Mouse (Mus musculus) cerebellum, adult (tissue): ENCODE data around the gene Fxn.
"Not testable (repeated sequence)": the region's sequence is repeated elsewhere in the genome, so short reads cannot be mapped to it uniquely, and the experiment has no call there.

Experiments used
- ATAC-seq: cut with Nextera tagmentation; 2 replicates; pipeline ENCODE4 v1.9.2; 2017; ENCODE audit warnings: mild to moderate bottlenecking, moderate library complexity, mixed read lengths; ENCODE audit not compliant: insufficient number of reproducible peaks, low FRiP score, low TSS enrichment

Gene Fxn

GRCm38 (mm10) chr19:24253657-24254260, 26.6 kb downstream of the Fxn start:
- ATAC-seq: no peak

- no peak for ATAC-seq
These were observed 28.5 kb downstream of the Fxn start for GRCm38 (mm10) chr19:24251869-24252268.

GRCm38 (mm10) chr19:24243340-24243739, 37.1 kb downstream of the Fxn start:
- no peak for ATAC-seq

- no peak for ATAC-seq
These were observed 38.4 kb downstream of the Fxn start for GRCm38 (mm10) chr19:24241799-24242546.

GRCm38 (mm10) chr19:24241271-24241670, 39.1 kb downstream of the Fxn start:
- no peak for ATAC-seq

DNA sequence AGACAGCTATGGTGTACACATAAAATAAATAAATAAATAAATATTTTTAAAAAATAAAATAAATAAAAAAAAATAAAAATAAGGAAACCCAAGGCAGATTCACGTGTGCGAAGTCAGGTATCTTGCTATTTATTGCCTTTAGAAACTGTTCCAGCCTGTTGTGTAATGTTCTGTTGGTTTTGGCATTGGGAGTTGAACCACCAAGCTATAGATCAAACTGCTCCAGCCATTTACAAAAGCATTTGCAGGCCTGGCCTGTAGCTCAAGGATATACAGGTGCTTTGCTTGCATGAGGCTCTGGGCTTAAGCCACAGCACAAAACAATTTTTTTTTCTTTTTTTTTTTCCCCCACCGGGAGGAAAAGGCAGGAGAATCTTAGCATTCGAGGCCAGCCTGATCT, 42.4 kb downstream of the Fxn start:
- no peak for ATAC-seq

- not testable (repeated sequence) for ATAC-seq
These were observed 48.0 kb downstream of the Fxn start for GRCm38 (mm10) chr19:24232356-24232755.

- ATAC-seq: no peak
These were observed 55.1 kb downstream of the Fxn start for GRCm38 (mm10) chr19:24225305-24225696.

GRCm38 (mm10) chr19:24224500-24225304, 55.7 kb downstream of the Fxn start, which contains the start of gene Tjp2:
Gene Tjp2, minus strand, starts transcription at chr19:24225030.
- peak; percentile 49; the same call in 1 of the 2 replicates for ATAC-seq

DNA sequence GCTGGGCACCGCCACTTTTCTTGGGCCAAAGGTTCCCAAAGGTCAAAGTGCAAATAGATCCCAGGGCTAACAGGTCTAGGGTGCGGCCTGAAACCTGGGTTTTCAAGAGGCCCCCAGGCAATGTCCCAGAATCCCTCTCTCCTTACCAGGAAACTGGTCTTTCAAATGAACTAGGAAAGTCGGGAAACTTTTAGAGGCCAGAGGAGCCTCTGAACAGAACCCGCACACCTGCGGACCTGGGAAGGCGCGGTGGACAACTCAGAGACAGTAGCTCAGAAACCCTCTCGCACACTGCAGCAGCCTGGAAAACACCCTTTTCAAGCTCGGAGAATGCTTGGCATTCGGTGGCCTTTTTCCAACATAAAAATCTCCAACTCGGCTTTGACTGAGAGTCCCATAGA, 56.6 kb downstream of the Fxn start:
- ATAC-seq: no peak

DNA sequence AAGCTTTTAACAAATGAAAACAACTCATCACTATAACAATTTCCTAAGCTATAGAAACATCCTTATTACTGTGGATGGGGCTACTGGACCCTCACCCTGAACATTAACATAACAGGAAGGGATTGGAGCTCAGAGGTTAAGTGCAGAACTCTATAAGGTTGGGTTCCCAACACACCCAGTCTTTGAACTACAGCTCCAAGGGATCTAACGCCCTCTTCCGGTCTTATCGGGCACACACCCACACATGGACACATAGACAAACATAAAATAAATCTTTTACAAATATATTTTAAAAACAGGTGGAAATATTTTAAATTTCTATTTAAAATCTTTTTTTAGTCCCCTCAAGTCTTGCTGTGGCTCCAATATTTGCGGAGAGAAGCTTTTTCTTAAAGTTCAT, 59.0 kb downstream of the Fxn start:
- no peak for ATAC-seq

GRCm38 (mm10) chr19:24220795-24221445, 59.5 kb downstream of the Fxn start:
- no peak for ATAC-seq

GRCm38 (mm10) chr19:24219011-24219410, 61.4 kb downstream of the Fxn start:
- ATAC-seq: no peak

GRCm38 (mm10) chr19:24218291-24218690, 62.1 kb downstream of the Fxn start:
- no peak for ATAC-seq

GRCm38 (mm10) chr19:24217851-24218250, 62.6 kb downstream of the Fxn start:
- no peak for ATAC-seq

DNA sequence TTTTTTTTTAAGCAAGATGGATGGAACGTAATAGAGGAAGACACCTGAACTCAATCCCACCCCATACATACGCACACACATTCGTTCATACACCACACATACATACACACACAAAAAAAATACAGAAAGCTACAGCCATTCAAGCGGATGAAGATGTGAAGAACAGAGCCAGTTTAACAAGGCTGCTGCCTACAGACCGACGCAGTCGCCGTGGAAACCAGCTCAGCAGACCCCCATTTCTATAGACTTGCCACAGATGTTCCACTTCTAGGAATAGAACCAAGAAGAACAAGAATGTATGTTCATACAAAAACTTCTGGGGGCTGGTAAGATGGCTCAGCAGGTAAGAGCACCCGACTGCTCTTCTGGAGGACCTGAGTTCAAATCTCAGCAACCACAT, 63.6 kb downstream of the Fxn start:
- ATAC-seq: no peak

DNA sequence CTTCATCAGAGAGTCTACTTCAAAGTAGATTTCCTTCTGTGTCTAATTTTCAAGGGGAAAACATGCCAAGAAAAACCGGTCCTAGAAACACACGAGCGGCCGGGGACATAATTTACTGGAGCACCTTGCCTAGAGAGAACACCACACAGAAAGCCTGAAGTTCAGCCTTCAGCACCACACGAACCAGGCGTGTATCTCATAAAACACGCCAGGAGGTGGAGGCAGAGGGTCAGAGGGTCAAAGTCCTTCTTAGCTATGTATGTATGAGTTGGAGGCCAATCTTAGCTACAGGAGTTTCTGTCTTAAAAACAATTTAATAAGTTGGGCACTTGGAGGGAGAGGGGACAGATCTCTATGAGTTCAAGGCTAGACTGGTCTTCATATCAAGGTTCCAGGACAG, 65.5 kb downstream of the Fxn start:
- ATAC-seq: no peak

- ATAC-seq: no peak
These were observed 67.1 kb downstream of the Fxn start for GRCm38 (mm10) chr19:24213299-24213698.

DNA sequence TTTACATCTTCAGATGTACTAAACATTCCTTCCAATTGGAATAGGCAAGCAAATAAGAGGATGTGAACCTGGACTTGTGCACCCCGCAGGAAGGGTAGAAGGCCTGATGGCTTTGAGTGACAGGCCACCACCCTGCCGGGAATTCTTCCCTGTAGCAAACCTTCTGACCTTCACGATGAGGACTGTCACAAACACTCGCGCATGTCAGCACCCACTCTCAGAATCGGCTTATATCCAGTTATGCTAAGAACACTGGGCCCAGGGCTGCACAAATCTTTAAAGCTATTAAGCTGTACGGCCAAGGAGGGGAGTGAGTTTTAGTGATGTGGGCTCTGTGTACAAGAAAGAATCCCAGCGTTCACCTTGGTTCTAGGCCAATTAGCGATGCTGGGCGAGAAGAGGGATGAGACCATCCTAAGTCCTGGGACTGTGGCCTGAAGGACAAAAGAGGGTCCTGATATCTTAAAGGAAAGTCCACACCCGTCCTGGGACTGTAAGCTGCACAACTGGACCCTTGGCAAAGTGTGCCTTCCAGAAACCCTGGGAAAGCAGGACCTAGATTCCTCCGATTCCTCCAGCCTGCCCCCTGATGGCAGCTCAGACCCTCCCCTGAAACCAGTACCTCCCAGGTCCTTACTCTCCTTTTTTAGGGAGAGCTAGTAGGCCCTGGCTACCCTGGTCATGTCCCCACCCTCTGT, 67.7 kb downstream of the Fxn start:
- ATAC-seq: no peak
